Mouse (Mus musculus) hematopoietic multipotent progenitor cell, adult 10-12 weeks (in vitro differentiated cells): ENCODE measurements around the gene Adora2a. TPM values are rescaled to one million over a fixed set of nuclear protein-coding genes. Genes with fewer than 3 reads are reported as not detected.

Source experiments
- polyA plus RNA-seq: library from polyadenylated mRNA; stranded (reverse); fragments of >175 nt; gene quantifications from 2 replicates; pipeline ENCODE4 v1.2.3, GENCODE M21; 2012; ENCODE audit warnings: low replicate concordance

Gene Adora2a
- polyA plus RNA-seq: 14.9 and 25.4 TPM in 2 replicates

GRCm38 (mm10) chr10:75316872-75316907 is at the start of gene Adora2a:
TSS of gene Adora2a (plus strand) at chr10:75316877.

Other genes with a start within 250 kb of the Adora2a start
- 10.1 and 12.3 TPM in 2 replicates for gene Specc1l, start 104.8 kb upstream of the Adora2a start, polyA plus RNA-seq
- gene Upb1, start 84.2 kb downstream of the Adora2a start, polyA plus RNA-seq: 1.2 and 1.4 TPM in 2 replicates
- 4.3 and 17.5 TPM in 2 replicates for gene Snrpd3, start 200.7 kb downstream of the Adora2a start, polyA plus RNA-seq
- 47.0 and 47.6 TPM in 2 replicates for gene Gucd1, start 201.1 kb downstream of the Adora2a start, polyA plus RNA-seq
- 1.7 and 3.1 TPM in 2 replicates for gene Lrrc75b, start 243.5 kb downstream of the Adora2a start, polyA plus RNA-seq
- 0.73 and 4.3 TPM in 2 replicates for gene Ggt1, start 244.7 kb downstream of the Adora2a start, polyA plus RNA-seq